Mouse (Mus musculus): ENCODE results near the gene Slc15a5. TPM values are rescaled to one million over a fixed set of nuclear protein-coding genes. Genes with fewer than 3 reads are reported as not detected.
A peak's percentile ranks its signal among the peaks of the same experiment; 100 is the strongest.

Gene Slc15a5
- total RNA-seq, 1 experiment from 2014 or later = 0.76 TPM

- DNase-seq = no peak
Observed at GRCm38 (mm10) chr6:138054956-138055355, 24.8 kb downstream of the Slc15a5 start.

DNA sequence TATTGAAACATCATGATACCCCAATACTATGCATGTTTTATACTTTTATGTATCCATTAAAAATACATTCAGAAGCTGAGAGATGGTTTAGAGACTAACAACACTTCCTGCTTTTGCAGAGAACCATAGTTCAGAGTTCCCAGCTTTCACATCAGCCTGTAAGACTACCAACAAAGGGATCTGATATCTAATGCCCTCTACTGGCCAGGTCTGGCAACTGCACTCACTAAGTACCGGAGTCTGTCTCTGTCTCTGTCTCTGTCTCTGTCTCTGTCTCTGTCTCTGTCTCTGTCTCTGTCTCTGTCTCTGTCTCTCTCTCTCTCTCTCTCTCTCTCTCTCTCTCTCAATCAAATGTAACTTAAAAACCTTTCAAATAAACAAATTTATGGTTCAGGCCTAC, 25.6 kb downstream of the Slc15a5 start:
- DNase-seq = peak; percentile 24

GRCm38 (mm10) chr6:138053686-138054085, 26.0 kb downstream of the Slc15a5 start:
- no peak for DNase-seq

GRCm38 (mm10) chr6:138045364-138045763, 34.4 kb downstream of the Slc15a5 start:
- DNase-seq = no peak

DNA sequence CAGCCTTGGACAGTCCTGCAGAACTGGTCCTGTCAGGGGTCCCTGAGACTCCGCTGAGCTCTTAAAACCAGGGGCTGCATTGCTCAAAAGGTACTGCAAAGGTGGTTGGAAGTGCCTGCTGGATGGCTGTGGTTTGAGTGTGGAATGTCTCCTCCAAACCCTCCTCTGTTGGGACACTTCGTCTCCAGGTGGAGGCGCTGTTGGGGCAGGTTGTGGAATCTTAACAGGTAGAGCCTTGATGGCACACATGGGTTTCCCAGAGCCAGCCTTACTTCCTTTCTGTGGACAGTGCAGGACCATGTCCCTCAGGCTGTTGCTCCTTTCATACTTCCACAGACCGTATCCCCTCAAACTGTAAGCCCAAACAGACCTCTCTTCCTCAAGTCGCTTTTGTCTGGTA, 36.8 kb downstream of the Slc15a5 start:
- no peak for DNase-seq

GRCm38 (mm10) chr6:138041865-138042264, 37.9 kb downstream of the Slc15a5 start:
- DNase-seq = no peak

DNA sequence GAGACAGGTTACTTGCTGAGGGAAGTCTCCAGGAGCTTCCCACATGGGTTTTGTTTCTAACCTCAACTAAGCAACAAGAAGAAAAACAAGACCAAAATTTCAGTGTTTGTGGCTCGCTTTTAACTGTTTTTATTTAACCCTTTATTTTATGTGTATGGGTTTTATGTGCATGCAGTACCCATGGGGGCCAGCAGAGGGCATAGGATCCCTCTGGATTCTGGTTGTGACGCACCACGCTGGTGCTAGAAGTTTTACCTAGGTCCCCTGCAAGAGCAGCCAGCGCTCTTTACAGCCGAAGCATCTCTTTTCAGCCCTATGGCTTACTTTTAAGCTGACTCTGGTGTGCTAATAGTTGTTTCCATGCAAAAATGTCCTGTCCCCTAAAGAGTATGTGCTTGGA, 42.1 kb downstream of the Slc15a5 start:
- DNase-seq = no peak

GRCm38 (mm10) chr6:138036891-138037290, 42.8 kb downstream of the Slc15a5 start:
- no peak for DNase-seq

GRCm38 (mm10) chr6:138016898-138017297, 62.8 kb downstream of the Slc15a5 start:
- DNase-seq = no peak

- DNase-seq = no peak
Observed at GRCm38 (mm10) chr6:138014976-138015674, 64.6 kb downstream of the Slc15a5 start.

- DNase-seq = no peak
Observed at GRCm38 (mm10) chr6:138011955-138012354, 67.8 kb downstream of the Slc15a5 start.

DNA sequence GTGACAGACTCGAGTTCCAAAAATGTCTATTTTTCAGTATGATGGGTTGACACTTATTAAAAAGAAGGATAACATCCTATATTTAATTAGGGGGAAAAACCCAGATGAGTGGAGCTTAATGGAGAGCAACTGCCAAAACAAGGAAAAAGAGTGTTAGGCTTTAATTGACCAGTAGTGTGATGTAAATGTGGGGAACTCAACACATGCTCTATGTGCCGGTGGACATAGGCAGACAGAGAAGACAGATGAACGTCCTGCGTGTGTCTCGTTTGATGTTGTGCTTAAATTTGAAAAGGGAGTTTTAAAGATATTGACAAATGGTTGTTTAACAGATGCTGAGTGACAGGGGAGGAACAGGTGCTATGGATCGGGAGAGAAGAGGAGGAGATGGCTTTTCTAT, 72.0 kb downstream of the Slc15a5 start:
- no peak for DNase-seq

DNA sequence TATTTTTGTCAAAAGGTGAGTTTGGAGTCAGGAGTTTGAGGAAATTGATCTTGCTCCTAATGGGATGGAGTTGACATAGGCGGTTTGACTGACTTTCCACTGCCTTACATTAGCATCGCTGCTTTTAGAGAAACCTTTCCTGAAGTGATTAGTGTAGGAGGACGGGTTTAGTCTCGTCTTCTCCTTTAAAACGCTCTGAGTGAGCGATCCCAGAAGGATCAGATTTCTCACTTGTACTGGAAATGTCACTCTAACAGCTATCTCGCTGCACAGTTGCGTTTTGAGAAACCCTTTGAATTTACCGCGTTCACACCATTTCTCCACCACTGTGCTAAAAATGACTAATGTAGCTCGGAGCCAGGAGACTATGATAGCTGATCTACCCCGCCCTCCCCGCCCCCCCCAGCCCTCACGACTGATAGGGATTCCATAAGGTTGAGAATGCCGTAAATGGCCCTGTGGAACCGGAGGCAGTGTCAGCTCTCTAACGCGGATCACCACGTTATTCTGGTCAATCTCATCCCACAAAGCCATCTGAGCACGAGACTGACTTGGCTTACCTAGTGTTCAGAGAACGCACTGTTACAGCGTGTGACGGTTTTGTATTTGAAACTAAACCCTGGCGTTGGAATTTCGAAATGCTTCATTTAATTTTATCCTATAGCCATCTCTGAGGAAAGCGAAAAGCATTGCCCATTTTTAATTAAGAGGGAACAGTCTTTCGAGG, 73.0 kb downstream of the Slc15a5 start:
- DNase-seq = no peak

DNA sequence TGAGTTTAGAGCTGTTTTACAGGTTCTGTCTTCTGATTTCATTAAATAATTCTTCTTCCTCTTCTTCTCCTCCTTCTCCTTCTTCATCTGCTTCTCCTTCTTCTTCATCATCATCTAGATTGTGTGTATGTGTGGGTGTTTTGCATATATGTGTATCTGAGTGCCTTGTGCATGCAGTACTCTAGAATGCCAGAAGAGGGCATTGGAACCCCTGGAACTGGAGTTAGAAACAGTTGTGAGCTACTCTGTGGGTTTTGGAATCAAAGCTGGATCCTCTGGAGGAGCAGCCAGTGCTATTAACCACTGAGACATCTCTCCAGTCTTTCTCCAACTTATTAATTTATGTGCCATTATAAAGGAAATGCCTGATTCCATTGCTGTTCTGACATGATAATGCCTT, 89.9 kb downstream of the Slc15a5 start:
- DNase-seq = no peak

DNA sequence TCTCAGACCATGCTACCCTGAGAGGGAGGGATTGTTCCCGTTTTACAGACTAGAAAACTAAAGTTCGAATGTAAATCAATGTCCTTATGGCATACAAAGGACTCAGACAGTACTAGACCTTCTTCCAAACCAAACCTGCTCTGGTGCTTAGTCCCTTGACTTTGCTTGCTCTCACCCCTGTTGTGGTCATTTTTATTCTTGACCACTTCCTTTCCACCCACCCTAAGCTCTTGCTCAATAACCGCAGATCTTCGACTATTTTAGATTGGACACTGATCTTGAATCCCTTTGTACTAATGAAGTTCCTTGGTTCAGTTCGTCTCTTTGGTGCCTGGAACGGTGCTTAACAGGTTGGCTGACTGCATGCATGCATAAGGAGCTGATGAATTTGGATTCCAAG, 94.5 kb downstream of the Slc15a5 start:
- DNase-seq = no peak

DNA sequence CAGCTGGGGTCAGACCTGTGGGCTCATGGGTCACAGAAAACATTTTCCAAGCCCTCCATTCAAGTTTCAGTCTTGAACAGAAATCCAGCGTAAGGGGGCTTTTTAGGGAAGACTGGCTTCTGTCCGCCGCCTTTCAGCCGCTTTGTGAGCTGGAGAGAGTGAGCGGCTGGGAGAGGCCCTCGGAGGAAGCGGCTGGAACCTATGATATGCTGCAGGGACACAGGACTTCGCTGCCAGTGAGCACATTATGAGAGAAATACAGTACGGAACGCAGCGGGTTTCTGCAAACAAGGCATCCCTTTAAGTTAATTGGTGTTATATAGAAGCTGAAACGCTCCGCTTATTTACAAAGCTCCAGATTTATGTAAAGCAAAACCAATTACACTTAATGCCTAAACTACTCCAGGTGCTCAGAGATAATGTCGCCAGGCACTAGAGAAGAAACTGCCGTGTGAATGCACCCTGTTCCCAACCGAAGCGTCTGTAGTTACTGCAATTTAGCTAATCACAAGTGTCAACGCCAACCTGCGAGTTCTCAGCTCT, 97.5 kb downstream of the Slc15a5 start:
- DNase-seq = no peak

- DNase-seq = no peak
Observed at GRCm38 (mm10) chr6:137980905-137981696, 98.6 kb downstream of the Slc15a5 start.

- DNase-seq = no peak
Observed at GRCm38 (mm10) chr6:137980413-137980812, 99.3 kb downstream of the Slc15a5 start.

DNA sequence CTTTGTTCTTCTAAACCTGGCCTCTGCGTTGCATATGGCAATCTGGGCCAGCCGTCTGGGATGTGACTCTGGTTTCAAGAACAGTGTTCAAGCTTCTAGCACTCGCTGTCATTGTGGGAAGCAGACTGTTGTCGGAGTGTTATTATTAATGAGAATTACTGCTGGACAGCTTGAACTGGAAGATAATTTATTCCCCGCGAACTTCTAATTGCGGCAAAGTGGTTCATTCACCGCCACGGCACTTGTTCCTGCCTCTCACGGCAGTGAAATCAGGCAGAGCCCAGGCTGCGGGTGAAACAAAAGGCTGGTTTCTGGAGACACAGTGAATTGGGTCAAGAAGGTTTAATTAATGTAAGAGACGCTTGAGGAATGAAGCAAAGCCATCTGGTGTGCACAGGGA, 99.9 kb downstream of the Slc15a5 start:
- no peak for DNase-seq

DNA sequence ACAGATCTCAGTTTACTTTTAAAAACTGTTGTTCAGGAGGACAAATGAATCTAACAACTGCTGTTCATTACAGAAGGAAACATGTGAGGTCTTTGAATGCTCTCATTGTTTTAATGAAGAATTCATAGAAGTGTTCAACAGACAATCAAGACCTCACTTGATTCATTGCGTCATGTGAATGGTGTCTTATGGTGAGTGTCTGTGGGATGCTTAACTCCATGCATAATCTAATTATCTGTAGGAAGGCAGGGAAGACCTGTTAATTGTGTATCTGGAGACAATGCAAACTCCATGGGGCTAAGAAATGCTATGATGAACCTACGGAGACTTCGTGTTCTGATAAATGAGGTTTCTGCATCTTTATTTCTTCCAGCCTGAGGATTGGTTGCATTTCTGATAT, 103.7 kb downstream of the Slc15a5 start:
- no peak for DNase-seq

- no peak for DNase-seq
Observed at GRCm38 (mm10) chr6:137963703-137964102, 116.0 kb downstream of the Slc15a5 start.

- no peak for DNase-seq
Observed at GRCm38 (mm10) chr6:137962836-137963235, 116.9 kb downstream of the Slc15a5 start.

Data from adrenal gland, postnatal 25 days (tissue).